Mouse (Mus musculus) induced T-regulatory cell, adult 2 months (primary cell): ENCODE data around the gene Crisp2.
"Not testable (repeated sequence)": the region's sequence is repeated elsewhere in the genome, so short reads cannot be mapped to it uniquely, and the experiment has no call there.

ENCODE experiments used
- DNase-seq: peaks from one replicate; pipeline ENCODE4 v3.0.0-alpha.2; 2012; ENCODE audit warnings: low read depth

The Crisp2 gene

DNA sequence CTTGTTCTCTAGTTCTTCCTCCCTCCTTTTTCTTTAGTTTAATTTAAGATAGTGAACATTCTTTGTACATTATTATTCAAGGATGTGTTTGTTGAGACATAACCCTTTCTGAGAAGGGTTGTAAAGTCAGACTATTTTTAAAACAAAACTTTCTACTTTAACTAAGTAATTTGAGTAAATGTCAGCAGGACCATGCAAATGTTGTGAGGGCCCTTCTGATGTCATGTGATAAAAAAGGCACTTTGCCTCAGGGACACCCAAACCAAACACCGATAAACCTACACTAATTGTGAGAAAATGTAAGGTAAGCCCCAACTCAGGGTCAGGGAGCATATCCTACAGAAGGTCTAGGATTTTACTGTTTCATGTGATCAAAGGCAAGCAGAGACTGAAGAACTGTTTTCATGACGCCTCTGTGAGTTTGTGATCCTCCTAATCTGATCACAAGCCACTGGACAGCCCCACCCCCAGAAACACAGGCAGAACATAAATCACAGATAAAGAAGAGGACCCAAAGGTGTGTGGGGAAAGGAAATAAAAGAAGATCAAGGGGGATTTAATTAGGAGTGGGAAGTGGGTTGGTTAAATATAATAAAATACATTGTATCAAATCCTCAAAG, at the start of gene Crisp2:
Gene Crisp2 (minus strand): TSS at position 51 of the 620 bp plus-strand sequence.
- no peak for DNase-seq

- no peak for DNase-seq
These were observed 48.3 kb upstream of the Crisp2 start for GRCm38 (mm10) chr17:40855065-40855464.

DNA sequence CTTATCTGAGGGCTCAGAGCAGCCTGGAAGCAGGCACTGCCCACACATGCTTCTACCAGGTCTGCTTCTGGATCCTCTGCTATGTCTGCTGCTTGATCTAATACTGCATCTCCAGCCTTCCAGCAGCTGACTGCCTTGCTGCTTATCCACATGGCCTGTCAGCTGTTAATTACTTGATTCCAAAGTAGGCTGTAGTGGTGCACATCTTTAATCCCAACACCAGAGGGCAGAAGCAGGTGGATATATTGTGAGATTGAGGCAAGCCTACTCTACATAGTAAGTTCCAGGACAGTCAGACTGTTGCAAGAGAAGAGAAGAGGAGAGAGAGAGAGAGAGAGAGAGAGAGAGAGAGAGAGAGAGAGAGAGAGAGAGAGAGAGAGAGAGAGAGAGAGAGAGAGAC, 30.5 kb upstream of the Crisp2 start:
- no peak for DNase-seq

GRCm38 (mm10) chr17:40831870-40832269, 25.1 kb upstream of the Crisp2 start:
- DNase-seq = no peak

DNA sequence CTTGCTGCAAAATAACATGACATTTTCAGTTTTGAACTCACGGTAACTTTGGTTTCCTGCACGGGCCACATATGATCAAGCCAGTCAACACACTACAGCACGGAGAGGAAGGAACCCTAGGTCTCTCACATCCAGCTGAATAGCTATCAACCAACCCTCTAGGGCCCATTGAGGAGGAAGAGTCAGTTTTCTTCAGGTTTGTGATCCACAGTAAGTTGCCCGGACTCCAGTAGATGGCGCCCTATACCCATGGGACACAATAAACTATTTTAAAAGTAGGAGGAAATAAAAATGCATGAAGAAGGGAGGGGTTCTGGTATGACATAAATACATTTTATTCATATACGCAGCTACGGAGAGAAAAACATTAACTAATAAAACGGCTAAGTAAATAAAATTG, 17.7 kb upstream of the Crisp2 start:
- DNase-seq = peak; percentile 52

DNA sequence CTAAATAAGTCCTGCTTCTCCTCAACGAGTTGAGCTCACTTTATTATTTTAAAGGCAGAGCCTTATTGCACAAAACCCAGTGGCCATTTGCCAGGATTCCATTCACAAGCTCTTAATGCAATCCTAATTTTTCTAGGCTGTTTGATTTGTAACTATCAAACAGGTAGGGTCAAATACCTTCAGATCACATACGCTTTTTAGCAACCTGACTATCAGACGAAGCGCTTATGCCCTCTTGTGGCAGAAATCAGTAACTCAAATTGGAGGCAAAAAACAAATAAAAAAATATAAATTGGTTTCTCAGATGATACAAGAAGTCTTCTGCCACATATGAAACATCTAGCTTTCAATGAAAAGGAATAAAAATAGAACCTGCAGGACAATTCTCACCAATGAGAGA, 17.0 kb upstream of the Crisp2 start:
- peak; percentile 20 for DNase-seq

DNA sequence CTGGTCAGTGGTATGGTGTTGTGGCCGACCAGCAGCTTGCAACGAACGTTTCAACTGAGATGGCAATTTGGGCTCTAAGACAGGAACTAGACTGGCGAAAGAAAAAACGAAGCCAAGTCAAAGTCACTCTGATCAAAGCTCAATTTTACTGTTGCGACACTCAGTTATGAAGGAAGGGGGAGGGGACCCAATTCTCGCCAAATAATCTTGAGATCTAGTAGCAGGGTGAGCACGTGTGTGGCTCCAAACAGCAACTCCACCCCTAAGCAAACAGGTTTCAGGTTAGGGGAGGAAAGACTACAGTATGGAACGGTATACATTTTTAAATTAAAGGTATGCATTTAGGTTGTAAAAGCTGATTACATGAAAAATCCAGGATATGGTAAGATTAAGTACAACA, 14.7 kb upstream of the Crisp2 start:
- no peak for DNase-seq

- DNase-seq = no peak
These were observed 10.6 kb upstream of the Crisp2 start for GRCm38 (mm10) chr17:40817340-40817943.

DNA sequence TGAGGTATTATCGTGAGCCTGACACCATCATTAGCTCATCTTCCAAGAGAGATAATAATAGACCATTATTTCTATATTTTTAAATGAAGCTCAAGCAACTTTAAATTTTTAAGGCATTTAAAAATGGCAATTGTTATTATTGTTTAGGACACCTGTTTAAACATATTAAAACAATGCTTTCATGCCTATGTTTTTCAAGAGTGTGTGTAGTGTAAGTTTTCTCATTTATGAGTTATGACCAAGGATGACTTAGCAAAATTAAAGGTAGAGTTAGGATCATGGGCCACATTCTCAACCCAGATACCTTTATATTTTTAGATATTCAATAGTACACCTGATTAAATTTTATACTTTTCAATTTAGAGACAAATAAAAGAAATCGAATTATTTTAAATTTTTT, 5.5 kb upstream of the Crisp2 start:
- no peak for DNase-seq

DNA sequence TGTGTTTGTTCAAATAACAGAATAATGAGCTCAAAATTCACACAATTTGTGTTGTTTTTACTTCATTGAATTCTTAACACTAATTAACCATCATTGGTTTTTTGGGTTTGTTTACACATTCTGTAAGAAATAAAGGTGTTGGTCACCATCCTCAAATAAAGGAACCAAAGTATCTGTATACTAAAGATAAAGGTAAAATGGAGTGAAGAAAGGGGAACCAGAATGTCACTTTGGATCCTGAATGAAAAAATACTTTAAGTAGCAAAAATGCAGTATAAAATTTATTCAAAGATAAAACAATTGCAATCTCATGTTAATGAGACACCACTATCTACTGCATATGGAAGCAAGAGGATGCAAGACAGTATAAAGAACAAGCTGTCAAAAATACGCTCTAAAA, 4.8 kb upstream of the Crisp2 start:
- no peak for DNase-seq

GRCm38 (mm10) chr17:40810934-40811333, 4.1 kb upstream of the Crisp2 start, which contains the start of gene Rhag:
Gene Rhag (plus strand): TSS chr17:40811126.
- no peak for DNase-seq

DNA sequence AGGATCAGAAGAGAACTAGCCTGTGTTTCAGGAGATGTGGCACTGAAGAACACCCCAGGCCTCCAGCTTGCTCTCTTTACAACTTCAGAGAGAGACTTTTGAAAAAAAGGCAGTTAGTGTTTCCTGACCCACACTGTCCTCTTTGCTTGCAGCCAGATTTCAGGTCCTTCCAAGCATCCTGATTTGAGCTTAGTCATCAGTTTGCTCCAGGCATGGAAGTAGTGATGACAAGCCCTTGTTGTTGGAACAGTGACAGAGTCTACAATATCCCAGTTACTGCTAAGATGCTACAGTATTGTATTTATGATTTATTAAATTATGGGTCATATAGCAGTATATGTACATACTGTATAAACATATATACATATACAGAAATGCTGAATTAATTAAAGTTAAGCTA, 1.3 kb upstream of the Crisp2 start:
- DNase-seq = no peak

GRCm38 (mm10) chr17:40806550-40806949, 253 bp downstream of the Crisp2 start:
- DNase-seq = no peak

GRCm38 (mm10) chr17:40802707-40803340, 4.0 kb downstream of the Crisp2 start:
- DNase-seq = no peak

GRCm38 (mm10) chr17:40793921-40794854, 12.6 kb downstream of the Crisp2 start:
- DNase-seq = peak; percentile 2

DNA sequence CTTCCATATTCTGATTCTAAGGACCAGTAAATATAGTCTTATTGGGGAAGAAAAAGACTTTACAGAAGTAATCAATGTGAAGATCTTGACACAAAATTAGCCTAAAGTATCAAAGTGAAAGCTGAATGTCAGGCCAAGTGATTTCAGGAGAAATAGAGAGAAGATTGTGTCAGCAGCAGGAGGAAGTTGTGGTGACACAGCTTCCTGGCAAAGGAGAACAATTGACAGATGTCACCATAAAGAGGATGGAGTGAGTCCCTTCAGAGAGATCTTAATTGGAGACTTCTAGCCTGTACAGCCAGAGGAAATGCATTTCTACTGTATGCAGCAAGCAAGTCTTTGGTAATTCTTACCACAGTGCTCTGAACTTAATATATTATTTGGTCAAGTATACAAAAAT, 16.9 kb downstream of the Crisp2 start:
- peak; percentile 0 for DNase-seq

DNA sequence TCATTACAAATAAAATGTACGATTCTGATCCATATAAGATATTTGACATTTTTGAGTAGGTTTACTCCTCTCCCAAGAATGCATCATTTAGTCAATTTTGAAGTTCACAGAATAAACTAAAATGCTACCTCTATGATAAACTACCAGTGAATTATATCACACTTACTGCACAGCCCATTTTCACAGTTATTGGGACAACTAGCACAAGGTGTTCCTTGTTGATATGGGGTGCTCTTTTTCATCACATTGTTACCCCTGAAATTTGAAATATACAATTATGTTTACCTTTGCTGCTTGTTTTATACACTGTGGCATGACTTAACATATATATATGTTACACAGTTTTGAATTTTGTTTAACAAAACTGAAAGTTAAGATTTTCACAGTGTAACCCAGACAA, 39.7 kb downstream of the Crisp2 start:
- no peak for DNase-seq

- peak; percentile 27 for DNase-seq
These were observed 43.1 kb downstream of the Crisp2 start for GRCm38 (mm10) chr17:40763662-40764061.

DNA sequence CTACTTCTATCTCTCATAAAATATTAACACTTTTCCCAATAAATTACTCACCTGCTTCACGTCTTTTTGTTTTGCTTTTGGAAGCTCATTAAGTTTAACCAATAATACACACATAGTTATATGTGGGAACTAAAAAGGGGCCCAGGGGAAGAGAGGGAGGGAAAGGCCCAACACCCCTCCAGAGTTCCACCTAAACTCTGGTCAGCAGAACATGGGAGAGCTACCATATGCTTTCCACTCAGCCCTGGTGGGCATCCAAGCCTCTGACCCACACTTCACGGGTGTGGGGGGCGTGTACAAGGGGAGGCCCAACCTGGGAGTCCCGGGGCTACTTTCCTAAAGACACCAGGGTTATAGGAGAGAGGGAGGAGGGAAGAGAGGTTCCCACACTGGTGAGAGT, 75.1 kb downstream of the Crisp2 start:
- DNase-seq = no peak

DNA sequence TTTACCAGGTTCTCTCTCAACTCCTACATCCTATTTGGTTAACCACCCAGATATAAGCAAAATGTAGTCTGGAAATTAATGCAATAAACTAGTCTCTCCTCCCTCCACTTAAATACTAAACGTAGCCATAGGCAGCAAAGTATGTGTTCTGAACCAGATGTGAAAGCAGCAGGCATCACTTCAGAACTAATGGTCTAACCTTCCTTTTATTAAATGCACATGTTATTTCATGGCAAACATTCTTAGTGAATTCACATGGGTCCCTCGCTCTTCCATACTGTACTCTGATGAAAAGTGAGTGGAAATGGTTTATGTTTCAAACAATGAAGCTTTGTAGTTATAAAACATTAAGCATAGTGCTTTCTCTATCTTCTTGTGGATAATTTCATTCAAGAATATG, 75.5 kb downstream of the Crisp2 start:
- no peak for DNase-seq

DNA sequence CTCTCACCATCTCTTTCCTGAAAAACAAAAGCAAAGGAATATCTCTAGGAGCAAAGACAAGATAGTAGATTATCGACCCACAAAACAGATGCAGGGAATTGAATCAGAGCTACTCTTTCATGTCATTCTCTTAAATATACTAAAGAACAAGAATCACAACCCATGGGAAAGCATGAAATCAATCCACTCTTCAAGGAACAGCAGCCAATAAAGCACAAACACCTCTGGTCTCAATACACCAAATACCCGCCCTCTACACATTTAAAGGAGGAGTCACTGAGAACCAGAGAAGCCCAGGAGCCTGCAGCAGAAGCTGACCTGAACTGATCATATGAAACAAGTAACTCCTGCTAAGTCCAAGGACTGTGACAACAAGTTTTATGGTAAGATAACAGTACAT, 80.0 kb downstream of the Crisp2 start, which contains the start of gene Esp1:
Gene Esp1 (plus strand): TSS at position 301 of the 400 bp plus-strand sequence.
- DNase-seq = no peak

DNA sequence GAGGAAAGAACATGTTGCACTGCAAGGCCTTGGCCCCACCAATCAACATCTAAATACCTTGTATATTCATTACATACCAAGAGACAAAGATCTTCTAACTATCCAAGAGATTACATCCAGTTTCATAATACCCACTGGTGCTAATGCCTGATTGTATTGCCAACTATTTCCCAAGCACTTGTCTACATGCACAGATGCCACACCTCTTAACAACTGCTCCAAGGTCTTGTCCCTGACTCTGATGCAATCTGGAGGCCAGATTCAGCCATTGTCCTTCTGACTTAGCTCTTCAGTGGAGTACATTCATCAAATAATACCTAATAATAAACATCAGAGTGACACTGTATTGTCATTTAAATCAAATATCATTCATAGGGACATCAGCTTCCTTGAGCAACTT, 89.7 kb downstream of the Crisp2 start:
- DNase-seq = not testable (repeated sequence)
